Mouse (Mus musculus) gastrocnemius, adult 8-10 months (tissue): ENCODE data around the gene Pklr. TPM values are rescaled to one million over a fixed set of nuclear protein-coding genes. Genes with fewer than 3 reads are reported as not detected.
"Not testable (repeated sequence)": the region's sequence is repeated elsewhere in the genome, so short reads cannot be mapped to it uniquely, and the experiment has no call there.

Experiments used
- DNase-seq, 2 experiments: peaks; one replicate each; pipeline ENCODE4 v3.0.0; 2022; ENCODE audit warnings: low spot score in 2 of 2
- total RNA-seq, 4 experiments: library from RNA; stranded (reverse); gene quantifications; 2 replicates each; pipeline ENCODE4 v1.2.4; 2022

Gene Pklr
- total RNA-seq, 4 experiments from 2014 or later: 0.11 TPM; not detected in 3

DNA sequence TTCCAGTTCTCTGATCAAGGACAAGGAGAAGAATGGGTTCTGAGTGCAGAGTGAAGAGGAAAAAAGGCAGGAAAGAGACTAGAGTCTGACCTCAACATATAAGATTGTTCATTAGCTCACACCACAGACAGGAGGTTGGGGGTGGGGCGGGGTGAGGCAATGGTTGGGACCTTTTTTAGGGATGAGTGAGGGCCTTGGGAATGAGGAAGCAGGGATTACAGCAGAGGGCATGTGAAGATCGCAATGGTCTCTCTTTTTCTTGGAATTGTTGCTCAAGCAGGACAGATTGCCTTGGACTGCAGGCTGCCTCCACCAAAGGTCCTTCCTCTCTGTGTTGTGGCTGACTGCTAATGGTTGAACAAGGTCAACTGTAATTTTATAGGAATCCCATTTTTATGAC is 12.6 kb upstream of the Pklr start:
- DNase-seq: peak; percentile 27 to 32

DNA sequence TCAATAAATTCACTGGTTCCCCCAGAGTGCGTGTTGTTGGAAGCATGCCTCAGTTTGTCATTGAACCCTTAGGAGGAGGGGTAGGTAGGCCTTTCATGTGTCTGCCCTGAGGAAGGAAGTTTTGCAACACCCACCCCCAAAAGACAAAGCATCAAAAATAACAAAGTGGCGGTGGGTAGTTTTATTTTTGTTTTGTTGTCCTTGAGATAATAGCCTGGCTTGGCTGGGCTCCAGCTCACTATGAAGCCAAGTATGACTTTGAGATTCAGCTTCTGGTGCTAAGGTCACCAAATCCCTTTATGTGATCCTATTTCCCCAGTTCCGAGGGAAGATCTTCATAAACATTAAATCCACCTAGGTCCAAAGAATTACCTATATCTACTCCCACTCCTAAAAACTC is 11.7 kb upstream of the Pklr start:
- no peak for DNase-seq

DNA sequence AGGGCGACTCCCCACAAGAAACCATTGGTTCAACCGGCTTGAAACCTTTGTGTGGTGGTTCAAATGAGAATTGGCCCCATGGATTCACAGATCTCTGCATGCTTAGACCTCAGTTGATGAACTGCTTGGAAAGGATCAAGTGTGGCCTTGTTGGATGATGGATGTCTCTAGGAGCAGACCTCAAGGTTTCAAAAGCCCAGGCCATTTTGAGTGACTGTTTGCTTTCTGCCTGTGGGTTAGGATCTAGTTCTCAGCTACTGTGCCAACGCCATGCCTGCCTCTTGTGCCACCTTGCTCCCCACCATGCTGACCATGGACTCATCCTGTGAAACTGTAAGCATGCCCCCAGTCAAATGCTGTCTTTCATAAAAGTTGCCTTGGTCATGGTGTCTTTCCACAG is 10.0 kb upstream of the Pklr start:
- no peak for DNase-seq

DNA sequence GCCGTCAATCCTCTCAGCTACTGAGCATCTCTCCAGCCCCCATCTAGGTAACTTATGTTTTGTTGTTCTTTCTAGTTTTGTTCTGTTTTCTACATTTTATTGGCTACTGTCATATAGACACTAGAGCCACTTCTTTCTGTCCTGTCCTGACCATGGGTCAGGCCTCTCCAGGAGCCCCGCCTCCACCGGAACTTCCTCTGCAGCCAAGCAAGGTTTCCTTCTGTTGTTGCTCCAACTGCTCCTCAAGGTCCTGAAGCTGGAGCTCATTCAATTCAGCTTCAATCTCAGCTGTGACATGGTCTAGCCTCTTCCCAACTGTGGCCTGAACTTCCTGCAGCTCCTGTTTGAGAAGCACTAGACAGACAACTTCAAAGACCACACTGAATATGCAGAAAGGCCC is 6.0 kb upstream of the Pklr start:
- DNase-seq: no peak

DNA sequence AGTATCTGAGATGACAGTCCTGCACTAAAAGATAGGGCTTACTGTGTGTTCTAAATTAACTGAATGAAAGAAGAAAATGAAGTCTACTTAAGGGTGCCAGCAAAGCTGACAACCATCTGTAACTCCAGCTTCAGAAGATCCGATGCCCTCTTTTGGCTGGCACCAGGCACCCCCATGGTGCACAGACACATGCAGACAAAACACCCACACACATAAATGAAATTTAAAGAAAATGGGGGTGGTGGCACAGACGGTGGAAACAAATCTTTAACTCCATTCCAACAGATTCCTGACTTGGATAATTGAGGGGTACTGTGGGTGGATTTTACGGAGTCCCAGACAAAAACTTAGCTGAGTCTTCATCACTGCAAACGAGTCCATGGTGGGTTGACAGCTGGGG is 4.1 kb upstream of the Pklr start:
- no peak for DNase-seq

DNA sequence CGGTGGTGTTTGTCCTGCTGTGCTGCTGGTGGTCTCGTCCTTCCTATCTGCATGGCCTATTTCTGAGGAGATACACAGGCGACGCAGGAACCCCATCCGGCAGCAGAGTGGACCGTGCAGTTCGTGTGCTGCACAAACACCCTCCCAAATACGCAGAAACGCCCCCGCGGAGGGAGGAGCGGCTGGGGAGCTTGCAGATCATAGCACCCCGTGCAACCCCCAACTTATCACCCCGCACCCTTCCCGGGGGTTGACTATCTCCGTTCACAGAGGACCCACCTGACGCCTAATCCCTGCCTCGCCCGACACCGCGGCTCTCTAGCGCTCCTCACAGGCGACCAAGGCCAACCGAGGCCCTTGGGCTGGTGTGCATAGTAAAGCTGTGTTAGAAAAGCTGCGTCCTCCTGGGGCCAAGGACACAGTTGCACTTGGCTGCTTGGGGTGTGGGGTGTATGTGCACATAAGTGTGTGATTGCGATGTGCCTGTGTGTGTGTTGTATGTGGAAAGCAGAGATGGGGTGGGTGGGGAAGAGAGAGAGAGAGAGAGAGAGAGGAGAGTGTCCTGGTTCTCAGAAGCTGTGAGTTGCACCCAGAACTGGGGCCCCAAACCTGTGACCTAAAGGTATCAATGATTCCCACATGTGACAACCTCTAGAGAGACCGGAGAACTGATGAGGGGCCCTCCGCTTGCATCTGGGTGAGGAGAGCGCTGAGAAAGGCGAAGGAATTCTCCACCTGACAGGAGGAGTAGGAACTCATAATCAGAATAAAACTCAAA is 3.5 kb upstream of the Pklr start:
- no peak for DNase-seq

DNA sequence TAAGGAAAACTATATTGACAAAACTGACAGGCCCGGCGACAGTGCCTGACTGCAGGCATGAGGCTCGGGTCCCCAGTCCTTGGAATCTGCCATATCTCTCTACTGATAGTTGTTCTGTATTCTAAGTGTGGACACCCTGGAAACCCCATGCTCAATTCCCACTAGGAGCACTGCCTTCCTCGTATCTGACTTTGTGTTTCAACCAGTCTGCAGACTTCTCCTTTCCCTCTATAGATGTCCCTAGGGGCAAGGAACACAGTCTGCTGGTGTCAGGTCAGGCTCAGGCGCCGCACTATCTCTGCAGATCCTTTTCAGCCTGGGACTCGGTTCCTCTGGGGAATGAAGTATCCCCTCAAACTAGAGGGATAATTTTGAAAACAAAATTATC is 2.9 kb upstream of the Pklr start:
- no peak for DNase-seq

DNA sequence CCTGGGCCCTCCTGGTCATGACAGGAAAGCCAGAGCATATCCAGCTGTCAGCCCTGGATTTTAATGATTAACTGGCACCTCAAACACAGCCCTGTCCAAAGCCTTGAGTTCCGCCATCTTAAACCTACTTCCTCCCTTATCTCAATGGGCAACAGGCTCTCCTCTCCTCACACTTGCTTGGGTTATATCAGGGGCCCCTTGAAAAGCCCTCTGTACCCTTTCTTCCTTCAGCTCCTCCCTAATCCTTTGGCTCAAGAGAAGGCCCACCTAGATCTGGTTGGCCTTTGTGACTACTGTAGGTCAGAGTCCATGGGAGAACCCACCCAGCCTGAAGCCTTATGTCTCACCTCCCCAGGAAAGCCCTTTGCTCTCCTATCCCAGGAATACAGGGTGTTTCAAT is 2.2 kb upstream of the Pklr start:
- no peak for DNase-seq

DNA sequence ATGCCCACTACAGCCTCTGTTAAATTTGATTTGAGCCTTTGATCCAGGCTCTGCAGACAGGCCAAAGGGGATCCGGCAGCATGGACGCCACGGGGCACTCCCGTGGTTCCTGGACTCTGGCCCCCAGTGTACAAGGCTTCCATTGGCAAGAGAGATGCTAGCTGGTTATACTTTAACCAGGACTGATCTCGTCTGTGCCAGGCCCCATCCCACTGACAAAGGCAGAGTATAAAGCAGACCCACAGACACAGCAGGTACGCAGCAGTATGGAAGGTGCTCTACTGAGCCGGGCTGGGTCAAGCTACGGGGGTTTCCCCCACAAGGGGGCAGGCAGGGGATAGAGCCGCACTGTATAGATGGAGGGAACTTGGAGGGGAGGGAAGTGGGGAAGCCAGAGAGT is 423 bp downstream of the Pklr start:
- DNase-seq: no peak

DNA sequence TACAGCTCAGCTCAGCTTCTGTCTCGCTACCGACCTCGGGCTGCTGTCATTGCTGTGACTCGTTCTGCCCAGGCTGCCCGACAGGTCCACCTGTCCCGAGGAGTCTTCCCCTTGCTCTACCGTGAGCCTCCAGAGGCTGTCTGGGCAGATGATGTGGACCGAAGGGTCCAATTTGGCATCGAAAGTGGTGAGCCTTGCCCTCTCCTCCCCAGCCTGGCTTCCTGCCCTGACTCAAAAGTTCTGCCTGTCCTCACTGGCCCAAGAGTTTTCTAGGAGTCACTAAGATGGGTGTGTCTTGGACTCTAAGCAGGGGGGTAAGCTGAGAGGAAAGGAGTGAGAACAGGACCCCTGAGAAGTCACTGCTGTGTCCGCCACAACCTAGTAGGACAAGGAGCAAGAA is 8.9 kb downstream of the Pklr start:
- no peak for DNase-seq

DNA sequence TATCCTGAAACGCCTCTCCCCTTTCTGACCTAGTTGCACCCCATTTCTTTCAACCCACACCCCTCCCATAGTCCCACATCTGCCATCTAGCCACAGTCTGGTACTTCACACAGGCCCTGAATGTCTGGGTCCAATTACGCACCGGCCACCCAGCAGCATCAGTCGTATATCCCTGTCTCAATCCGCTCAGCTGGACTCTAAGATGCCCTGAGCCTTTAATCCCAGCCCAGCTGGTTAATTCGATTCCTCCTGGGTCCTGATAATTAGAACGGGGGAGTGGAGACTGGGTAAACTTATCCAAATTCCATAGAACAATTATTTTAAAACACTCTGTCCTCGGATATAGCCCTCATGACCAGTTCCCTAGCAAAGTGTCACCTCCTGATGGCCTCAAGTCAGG is 9.6 kb downstream of the Pklr start:
- DNase-seq: no peak

DNA sequence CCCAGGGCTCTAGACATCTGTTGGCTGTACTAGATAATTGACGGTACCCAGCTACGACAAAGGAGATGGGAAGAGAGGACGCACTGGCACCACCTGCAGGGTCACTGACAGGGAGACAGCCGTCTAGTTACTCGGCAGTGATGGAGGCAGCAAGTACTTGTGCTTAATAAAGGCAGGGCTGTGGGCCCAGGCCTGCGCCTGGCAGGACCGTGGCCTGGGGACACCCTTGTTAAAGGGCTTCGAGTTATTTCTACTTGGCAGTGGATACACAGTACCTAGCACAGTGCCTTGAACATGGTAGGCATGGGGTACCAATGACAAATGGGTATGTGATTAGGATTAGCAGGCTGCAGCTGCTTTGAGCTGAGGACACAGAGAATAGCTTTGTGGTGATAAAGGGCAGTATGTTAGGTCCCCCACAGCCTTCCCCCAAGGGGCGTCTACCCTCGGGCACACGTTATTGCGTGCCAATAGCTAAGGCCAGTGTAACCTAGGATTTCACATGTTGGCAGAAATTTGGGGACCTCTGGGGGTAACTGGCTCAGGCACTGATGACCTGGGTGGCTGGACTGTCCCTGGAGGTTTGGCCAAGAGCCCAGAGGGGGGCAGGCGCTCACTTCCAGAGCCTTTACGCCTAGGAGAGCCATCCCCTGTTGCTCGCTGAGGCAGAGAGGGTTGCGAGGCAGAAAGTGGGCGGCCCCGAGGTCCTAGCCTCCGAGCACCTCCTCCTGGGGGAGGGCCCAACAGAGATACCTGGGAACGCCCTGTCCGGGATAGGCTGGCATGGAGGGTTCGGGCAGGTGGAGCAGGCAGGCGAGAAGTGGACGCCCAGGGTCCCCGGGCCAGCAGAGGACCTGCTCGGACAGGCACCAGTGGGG is 11.4 kb downstream of the Pklr start:
- no peak for DNase-seq

DNA sequence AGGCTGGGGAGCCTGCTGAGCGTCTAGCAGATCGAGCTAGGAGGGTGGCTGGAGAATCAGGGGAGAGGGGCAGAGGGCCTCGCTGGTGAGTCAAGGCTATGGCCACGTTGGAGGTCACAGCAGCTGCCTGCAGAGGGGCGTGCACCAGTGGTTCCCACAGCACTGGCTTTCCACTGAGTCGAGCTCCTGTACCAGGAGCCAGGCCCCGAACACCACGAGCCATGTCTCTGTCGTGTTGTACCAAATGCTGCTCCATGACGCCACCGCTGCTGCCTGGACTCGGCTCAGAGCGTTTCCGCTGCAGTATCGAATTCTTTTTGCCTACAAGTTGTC is 12.0 kb downstream of the Pklr start:
- no peak for DNase-seq

DNA sequence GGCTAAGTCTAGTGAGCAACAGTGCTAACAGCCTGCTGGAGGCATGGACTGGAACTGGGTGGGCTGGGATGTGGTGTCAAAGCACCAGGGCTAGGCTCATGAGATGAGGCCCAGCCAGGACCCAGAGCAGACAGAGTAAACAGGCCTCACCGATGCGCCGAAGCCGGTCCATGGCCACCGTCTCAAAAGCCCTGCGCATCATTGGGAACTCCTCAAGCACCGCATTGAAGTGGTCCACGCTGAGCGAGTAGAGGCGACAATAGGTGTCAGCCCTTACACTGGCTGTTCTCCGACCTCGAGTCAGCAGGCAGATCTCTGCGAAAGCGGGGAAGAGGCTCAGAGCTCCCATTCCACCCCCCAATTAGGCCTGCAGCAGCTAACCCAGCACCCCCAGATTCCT is 12.6 kb downstream of the Pklr start:
- no peak for DNase-seq

DNA sequence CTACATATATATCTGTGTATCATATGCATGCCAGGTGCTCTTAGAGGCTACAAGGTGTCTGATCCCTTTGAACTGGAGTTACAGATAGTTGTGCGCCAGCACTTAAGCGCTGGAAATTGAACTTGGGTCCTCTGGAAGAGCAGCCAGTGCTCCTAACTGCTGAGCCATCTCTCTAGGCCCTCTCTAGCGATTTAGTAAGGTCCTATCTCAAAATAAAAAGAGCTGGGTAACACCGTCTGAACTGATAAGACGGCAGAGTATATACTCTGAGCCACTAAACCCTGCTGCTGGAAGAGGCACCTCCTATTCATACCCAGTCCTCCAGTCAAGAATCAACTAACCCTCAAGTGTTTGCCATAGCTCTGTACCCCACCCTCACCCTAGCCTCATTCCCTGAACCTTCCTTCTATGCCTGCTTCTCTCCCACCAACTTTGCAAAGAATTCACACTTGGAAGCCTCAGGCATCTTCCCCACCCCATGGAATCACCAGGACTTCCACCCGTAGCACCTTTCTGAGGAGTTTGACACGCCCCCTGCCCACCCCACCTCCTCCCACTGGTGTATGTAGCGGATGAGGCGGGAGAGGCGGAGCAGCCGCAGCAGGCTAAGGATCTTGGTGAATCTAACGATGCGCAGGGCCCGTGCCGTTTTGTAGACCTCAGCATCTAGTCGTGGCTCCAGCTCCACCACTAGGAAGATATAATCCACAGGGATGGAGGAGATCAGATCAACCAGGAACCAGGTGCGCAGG is 16.3 kb downstream of the Pklr start:
- no peak for DNase-seq

DNA sequence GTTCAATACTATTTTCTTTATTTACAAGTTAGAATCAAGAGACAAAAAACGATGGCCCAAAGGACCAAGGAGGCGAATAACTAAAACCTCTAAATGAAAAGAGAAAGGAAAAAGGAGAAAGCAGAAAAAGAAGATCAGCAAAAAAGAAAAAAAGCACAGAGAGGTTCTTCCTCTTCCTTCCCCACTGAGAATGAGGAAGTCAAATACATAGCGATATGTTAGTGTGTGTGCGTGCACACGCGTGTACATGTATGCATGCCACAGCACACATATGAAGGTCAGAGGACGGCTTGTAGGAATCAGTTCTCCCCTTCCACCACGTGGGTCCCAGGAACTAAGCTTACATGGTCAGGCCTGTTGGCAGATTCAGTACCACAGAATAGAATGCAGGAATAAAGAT is 21.0 kb downstream of the Pklr start:
- DNase-seq: no peak

DNA sequence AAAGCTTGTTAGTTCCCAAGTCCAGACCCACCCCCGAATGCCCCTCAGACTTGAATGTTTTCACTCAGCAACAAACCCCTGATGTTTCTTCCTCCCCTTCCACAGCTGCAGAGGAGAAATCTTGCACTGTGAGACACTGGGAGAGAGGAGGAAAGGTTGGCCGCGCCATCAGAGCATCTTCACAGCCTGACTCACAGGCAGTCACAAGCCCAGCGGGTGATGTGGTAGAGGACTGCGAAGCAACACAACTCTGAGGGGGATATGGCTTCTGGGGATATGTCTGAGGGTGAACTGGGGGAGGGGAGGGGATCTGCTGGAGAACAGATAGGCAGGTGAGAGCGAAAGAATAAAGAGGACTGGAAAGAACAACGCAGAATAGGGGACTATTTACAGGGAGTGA is 22.7 kb downstream of the Pklr start:
- DNase-seq: no peak

DNA sequence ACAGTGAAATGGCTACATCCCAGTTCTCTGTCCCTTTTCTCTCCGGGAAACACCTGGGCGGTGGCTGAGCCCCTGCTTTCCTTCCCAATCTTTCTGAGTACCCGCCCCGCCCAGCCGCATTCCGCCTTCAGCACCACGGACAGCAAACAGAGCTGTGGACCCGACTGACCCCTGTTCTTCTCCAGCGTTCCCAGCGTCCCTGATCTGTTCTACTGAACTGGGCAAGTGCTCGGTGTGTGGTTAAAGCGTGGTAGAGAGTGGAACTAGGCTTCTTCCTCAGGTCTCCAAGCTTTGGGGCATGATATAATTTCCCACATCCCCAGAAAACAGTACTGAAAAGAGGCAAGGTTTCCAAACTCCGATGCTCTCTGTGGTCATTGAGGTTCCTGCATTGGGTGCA is 23.3 kb downstream of the Pklr start:
- no peak for DNase-seq

DNA sequence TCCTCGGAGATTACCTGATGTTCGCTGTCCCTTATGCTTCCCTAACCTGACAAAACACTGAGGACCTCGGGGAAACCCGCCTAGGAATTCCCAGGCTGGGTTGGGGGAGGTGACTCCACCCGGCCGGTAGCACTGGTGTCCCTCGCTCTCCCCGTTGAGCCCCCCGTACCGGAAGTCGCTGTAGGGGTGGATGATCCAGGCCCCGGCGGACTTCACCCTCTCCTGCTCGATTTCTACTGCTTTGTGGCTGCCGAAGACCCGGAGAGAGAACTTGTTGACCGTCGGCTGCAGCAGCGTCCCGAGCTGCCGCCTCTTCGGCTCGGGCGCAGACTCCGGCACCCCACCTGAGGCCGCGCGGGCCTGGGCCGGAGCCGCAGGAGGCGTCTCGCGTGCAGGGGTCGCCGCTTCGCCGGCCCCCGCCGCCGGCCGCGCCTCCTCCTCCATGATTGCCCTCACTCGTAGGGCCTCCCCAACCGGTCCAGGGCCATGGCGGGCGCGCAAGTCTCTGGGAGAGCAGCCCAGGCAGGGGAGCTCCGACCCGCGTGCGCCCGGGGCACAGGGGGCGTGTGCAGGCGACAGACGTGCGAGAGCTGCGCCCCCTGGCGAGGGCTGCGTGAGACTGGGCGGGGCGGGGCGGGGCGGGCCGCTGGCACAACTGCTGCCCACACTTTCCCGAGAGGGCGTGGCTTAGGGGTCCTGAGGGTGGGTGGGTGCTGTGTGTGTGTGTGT is 23.8 kb downstream of the Pklr start, which contains the start of gene Hcn3:
TSS of gene Hcn3 (minus strand) at position 581 of the 729 bp plus-strand sequence.
- no peak for DNase-seq

DNA sequence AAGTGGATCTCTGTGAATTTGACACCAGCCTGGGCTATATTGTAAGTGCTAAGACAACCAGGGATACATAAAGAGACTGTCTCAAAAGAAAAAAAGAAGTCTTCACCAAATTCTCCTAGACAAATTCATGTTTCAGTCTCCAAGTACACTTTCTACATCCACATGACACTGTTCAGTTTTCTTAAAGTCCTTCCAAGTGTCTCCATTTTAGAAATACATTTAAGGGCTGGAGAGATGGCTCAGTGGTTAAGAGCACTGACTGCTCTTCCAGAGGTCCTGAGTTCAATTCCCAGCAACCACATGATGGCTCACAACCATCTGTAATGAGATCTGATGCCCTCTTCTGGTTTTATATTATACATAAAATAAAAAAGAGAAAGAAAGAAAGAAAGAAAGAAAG is 25.3 kb downstream of the Pklr start:
- not testable (repeated sequence) for DNase-seq

DNA sequence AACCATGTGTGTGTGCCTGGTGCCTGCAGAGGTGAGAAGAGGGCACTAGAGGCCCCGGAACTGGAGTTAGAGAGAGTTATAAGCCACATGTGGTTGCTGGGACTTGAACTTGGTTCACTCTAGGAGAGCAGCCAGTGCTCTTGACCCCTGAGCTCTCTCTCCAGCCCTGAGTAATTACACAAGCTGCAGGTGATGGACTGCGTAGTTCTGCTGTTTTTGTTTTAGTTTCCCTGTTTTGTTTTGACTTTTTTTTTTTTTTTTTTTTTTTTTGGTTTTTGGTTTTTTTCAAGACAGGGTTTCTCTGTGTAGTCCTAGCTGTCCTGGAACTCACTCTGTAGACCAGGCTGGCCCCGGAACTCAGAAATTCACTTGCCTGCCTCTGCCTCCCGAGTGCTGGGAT is 25.8 kb downstream of the Pklr start:
- DNase-seq: no peak

DNA sequence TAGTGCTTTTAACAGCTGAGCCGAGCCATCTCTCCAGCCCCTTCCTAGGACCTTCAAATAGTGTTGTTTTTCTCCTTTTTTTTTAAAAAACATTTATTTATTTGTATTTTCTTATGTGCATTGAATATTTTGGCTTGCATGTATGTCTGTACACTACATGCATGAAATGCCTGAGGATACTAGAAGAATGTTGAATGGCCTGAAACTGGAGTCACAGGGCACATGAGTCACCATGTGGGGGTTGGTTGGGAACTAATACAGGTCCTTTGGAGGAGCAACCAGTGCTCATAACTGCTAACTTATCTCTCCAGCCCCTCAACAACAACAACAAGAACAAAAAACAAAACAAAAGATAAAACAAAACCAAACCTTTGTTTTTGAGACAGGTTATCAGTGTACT is 27.2 kb downstream of the Pklr start:
- DNase-seq: no peak
